Mouse (Mus musculus): ENCODE results near the gene Cpsf6. TPM values are rescaled to one million over a fixed set of nuclear protein-coding genes. Genes with fewer than 3 reads are reported as not detected.

Cpsf6 gene
- polyA plus RNA-seq, 1 experiment, result 21.8 TPM

DNA sequence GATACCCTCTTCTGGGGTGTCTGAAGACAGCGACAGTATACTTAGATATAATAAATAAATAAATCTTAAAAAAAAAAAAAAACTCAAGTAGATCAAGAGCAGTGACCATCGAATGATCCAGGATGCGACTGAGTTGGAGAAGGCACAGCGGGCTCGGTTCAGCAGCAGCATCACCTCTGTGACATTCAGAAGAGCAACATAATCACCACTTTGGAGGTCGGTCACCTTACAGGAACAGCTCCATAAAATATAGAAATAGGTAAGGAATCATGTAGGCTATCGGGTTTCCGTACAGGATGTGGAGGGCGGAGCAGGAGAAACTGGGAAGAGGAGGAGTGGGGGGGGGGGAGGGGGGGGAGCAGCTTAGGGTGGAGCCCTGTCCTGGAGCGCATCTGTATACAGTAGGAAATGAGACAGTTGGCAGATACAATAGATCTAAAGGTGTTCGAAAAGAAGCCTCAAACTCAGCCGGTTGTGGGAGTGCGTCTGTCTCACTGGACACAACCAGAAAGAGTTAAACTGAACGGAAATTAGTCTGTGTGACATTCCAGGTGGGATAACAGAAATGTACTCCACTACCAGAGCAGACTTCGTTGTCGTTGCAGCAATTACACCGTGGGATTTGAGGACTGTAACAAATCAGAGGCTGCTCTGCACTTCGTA is 16.7 kb upstream of the Cpsf6 start:
- H3K4me3 ChIP-seq, result no peak overlapping the region
- H3K79me2 ChIP-seq (ENCODE audit: control insufficient read depth, insufficient read depth), result no peaks in the 10 kb centered on the region
- H3K27me3 ChIP-seq (ENCODE audit: control insufficient read depth, insufficient read depth, insufficient read length), result peaks cover 6% of the 10 kb centered on the region
- TF ChIP-seq MAX (IDR thresholded peaks at IDR 0.05; ENCODE audit: low read depth) (no peak), E2F4 (IDR thresholded peaks at IDR 0.05; ENCODE audit: insufficient read depth) (no peak), SRF (IDR thresholded peaks at IDR 0.05; ENCODE audit: control insufficient read depth, insufficient read length, low read depth) (no peak), USF1 (IDR thresholded peaks at IDR 0.05; ENCODE audit: low read depth) (no peak), CEBPB (IDR thresholded peaks at IDR 0.05; ENCODE audit: insufficient read depth, poor library complexity, severe bottlenecking) (no peak)
- no peaks in the 10 kb centered on the region for H3K36me3 ChIP-seq (ENCODE audit: control insufficient read depth, insufficient read depth)
- H3K4me2 ChIP-seq (ENCODE audit: low read depth), result no peak overlapping the region
- H3ac ChIP-seq (ENCODE audit: control insufficient read depth, insufficient read length), result no peak overlapping the region

DNA sequence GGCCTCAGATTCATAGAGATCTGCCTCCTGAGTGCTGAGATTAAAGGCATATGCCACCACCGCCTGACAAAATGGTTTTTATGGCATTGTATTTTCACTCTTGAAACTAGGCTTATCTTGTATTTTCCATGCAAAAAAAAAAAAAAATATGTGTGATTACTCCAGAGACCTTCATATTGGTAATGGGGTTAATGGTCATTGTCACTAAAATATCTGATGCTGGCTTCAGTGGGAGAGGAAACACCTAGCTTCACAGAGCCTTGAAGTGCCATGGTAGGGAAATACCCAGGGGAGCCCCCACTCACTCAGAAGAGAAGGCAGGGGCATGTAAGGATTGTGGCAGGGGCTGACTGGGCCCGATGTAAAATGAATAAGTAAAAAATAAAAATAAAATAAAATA is 16.0 kb upstream of the Cpsf6 start:
- H3K4me2 ChIP-seq (ENCODE audit: low read depth), result no peak overlapping the region
- no peak overlapping the region for H3ac ChIP-seq (ENCODE audit: control insufficient read depth, insufficient read length)
- H3K79me2 ChIP-seq (ENCODE audit: control insufficient read depth, insufficient read depth), result no peaks in the 10 kb centered on the region
- peaks cover 3% of the 10 kb centered on the region for H3K27me3 ChIP-seq (ENCODE audit: control insufficient read depth, insufficient read depth, insufficient read length)
- H3K36me3 ChIP-seq (ENCODE audit: control insufficient read depth, insufficient read depth), result no peaks in the 10 kb centered on the region
- no peak overlapping the region for H3K4me3 ChIP-seq
- TF ChIP-seq E2F4 (IDR thresholded peaks at IDR 0.05; ENCODE audit: insufficient read depth) (no peak), POLR2A (IDR thresholded peaks at IDR 0.05; ENCODE audit: insufficient read length, low read depth) (no peak), SRF (IDR thresholded peaks at IDR 0.05; ENCODE audit: control insufficient read depth, insufficient read length, low read depth) (no peak), CEBPB (IDR thresholded peaks at IDR 0.05; ENCODE audit: insufficient read depth, poor library complexity, severe bottlenecking) (no peak), MYOD1 (IDR thresholded peaks at IDR 0.05; ENCODE audit: control insufficient read depth in 1 of 3, insufficient read length in 2 of 3, low read depth in 2 of 3) (no peak), REST (IDR thresholded peaks at IDR 0.05; ENCODE audit: insufficient read depth, insufficient read length) (no peak), TCF3 (IDR thresholded peaks at IDR 0.05; ENCODE audit: insufficient read length, low read depth) (no peak), MAX (IDR thresholded peaks at IDR 0.05; ENCODE audit: low read depth) (no peak), TCF12 (IDR thresholded peaks at IDR 0.05; ENCODE audit: insufficient read depth, poor library complexity, severe bottlenecking) (no peak), POLR2AphosphoS2 (IDR thresholded peaks at IDR 0.05; ENCODE audit: insufficient read length, low read depth) (no peak), MYOG (IDR thresholded peaks at IDR 0.05; ENCODE audit: control insufficient read depth in 1 of 3, insufficient read depth in 1 of 3, insufficient read length in 2 of 3, low read depth in 2 of 3) (no peak), USF1 (IDR thresholded peaks at IDR 0.05; ENCODE audit: low read depth) (no peak)

DNA sequence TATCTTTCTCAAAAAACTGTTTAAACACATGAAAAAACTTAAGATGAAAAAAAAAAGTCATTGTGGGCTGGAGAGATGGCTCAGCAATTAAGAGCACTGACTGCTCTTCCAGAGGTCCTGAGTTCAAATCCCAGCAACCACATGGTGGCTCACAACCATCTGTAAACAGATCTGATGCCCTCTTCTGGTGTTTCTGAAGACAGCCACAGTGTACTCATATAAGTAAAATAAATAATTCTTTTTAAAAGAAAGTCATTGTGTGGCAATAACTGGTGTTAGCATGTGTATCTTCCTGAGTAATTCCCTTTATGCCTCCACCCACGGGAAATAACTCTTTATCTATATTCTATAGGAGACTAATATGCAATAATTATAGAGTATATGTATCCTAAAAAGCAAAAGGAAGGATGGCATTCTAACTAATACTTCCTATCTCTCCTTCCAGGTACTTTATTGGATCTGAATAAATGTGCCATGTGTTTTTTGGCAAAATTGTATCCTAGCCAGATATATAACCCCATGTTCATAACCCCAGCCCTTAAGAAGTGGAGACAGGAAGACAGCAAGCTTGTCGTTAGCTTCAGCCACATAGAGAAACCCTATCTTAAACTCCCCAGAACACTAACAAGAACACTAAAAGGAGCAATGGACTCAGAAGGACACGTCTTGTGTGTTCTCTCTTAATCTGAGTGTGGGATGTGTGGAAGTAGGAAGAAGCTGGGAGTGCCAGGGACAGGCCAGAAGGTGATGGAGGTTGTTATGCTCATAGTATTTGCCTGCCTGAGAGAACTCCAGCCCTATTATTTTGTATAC is 15.1 kb upstream of the Cpsf6 start:
- Histone ChIP-seq H3ac (ENCODE audit: control insufficient read depth, insufficient read length) (no peak overlapping the region), H3K36me3 (ENCODE audit: control insufficient read depth, insufficient read depth) (no peaks in the 10 kb centered on the region), H3K79me2 (ENCODE audit: control insufficient read depth, insufficient read depth) (no peaks in the 10 kb centered on the region), H3K27me3 (ENCODE audit: control insufficient read depth, insufficient read depth, insufficient read length) (no peaks in the 10 kb centered on the region), H3K4me3 (no peak overlapping the region), H3K4me2 (ENCODE audit: low read depth) (no peak overlapping the region)
- TF ChIP-seq MYOG (IDR thresholded peaks at IDR 0.05; ENCODE audit: control insufficient read depth in 1 of 3, insufficient read depth in 1 of 3, insufficient read length in 2 of 3, low read depth in 2 of 3) (no peak), REST (IDR thresholded peaks at IDR 0.05; ENCODE audit: insufficient read depth, insufficient read length) (no peak), MAX (IDR thresholded peaks at IDR 0.05; ENCODE audit: low read depth) (no peak), CEBPB (IDR thresholded peaks at IDR 0.05; ENCODE audit: insufficient read depth, poor library complexity, severe bottlenecking) (no peak), USF1 (IDR thresholded peaks at IDR 0.05; ENCODE audit: low read depth) (no peak), E2F4 (IDR thresholded peaks at IDR 0.05; ENCODE audit: insufficient read depth) (no peak), SRF (IDR thresholded peaks at IDR 0.05; ENCODE audit: control insufficient read depth, insufficient read length, low read depth) (no peak)

DNA sequence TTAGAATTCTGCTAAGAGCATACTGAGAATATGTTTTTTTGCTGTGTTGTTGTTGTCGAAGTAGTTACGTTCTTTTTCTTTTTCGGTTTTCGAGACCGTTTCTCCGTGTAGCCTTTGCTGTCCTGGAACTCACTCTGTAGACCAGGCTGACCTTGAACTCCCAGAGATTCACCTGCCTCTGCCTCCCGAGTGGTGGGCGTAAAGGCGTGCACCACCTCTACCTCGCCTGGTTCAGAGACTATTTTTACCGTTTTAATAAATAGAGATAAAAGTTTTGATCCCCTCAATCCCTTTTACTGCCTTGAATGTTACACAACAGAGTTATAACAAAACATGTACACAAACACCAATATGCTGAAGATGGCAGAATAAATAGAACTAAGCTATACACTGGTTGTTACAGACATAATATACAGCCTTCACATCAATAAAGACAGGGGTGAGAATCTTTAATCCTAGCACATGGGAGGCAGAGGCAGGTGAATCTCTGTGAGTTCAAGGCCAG is 14.1 kb upstream of the Cpsf6 start:
- no peak for TF ChIP-seq CEBPB (IDR thresholded peaks at IDR 0.05; ENCODE audit: insufficient read depth, poor library complexity, severe bottlenecking)
- H3ac ChIP-seq (ENCODE audit: control insufficient read depth, insufficient read length), result no peak overlapping the region
- H3K4me3 ChIP-seq, result peak overlapping the region; percentile 24

DNA sequence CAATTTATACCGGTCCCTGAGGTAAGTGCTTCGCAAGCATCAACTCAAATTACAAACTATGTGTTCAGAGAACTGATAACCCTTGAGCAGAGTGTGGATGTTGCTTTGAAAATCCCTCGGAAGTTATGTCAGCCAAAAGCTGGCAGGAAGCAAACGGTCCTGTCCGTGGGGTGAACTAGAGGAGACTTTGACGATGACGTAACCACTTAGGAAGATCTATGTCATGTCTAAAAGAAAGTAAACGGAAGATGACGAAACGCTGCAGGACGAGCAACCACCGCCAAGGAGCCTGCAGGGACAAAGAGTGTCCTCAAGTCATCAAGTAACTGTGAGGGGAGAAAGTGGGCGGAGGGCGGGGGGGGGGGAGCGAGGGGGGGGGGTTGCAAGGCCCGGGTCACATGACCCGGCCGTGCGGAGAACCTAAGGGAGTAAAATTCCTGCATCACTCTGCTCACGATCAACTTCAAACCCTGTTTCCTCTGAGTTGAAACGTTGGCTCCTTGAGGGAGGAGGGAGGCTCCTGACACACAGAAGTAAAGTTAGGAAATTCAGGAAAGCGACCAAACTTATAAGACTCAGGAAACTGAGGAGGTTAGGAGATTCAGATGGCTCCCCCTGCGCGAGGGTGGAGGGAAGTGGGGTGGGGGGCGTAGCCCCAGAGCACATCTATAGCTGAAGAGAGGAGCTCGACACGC is 13.5 kb upstream of the Cpsf6 start:
- peak overlapping the region; percentile 77 for H3K4me2 ChIP-seq (ENCODE audit: low read depth)
- H3K27me3 ChIP-seq (ENCODE audit: control insufficient read depth, insufficient read depth, insufficient read length), result no peaks in the 10 kb centered on the region
- H3K79me2 ChIP-seq (ENCODE audit: control insufficient read depth, insufficient read depth), result no peaks in the 10 kb centered on the region
- peak overlapping the region; percentile 24 for H3K4me3 ChIP-seq
- TF ChIP-seq E2F4 (IDR thresholded peaks at IDR 0.05; ENCODE audit: insufficient read depth), result no peak
- no peak for TF ChIP-seq MAX (IDR thresholded peaks at IDR 0.05; ENCODE audit: low read depth)
- TF ChIP-seq MYOD1 (IDR thresholded peaks at IDR 0.05; ENCODE audit: control insufficient read depth in 1 of 3, insufficient read length in 2 of 3, low read depth in 2 of 3), result no peak
- TF ChIP-seq TCF12 (IDR thresholded peaks at IDR 0.05; ENCODE audit: insufficient read depth, poor library complexity, severe bottlenecking), result no peak
- no peak for TF ChIP-seq USF1 (IDR thresholded peaks at IDR 0.05; ENCODE audit: low read depth)
- no peak for TF ChIP-seq POLR2A (IDR thresholded peaks at IDR 0.05; ENCODE audit: insufficient read length, low read depth)
- TF ChIP-seq TCF3 (IDR thresholded peaks at IDR 0.05; ENCODE audit: insufficient read length, low read depth), result no peak
- TF ChIP-seq MYOG (IDR thresholded peaks at IDR 0.05; ENCODE audit: control insufficient read depth in 1 of 3, insufficient read depth in 1 of 3, insufficient read length in 2 of 3, low read depth in 2 of 3), result no peak
- TF ChIP-seq SRF (IDR thresholded peaks at IDR 0.05; ENCODE audit: control insufficient read depth, insufficient read length, low read depth), result no peak
- TF ChIP-seq CEBPB (IDR thresholded peaks at IDR 0.05; ENCODE audit: insufficient read depth, poor library complexity, severe bottlenecking), result no peak
- no peak for TF ChIP-seq POLR2AphosphoS2 (IDR thresholded peaks at IDR 0.05; ENCODE audit: insufficient read length, low read depth)
- no peak for TF ChIP-seq REST (IDR thresholded peaks at IDR 0.05; ENCODE audit: insufficient read depth, insufficient read length)
- no peak overlapping the region for H3ac ChIP-seq (ENCODE audit: control insufficient read depth, insufficient read length)
- no peaks in the 10 kb centered on the region for H3K36me3 ChIP-seq (ENCODE audit: control insufficient read depth, insufficient read depth)

More for the DNA sequence above, 14.1 kb upstream of the Cpsf6 start:
- Histone ChIP-seq H3K36me3 (ENCODE audit: control insufficient read depth, insufficient read depth) (no peaks in the 10 kb centered on the region), H3K27me3 (ENCODE audit: control insufficient read depth, insufficient read depth, insufficient read length) (no peaks in the 10 kb centered on the region), H3K4me2 (ENCODE audit: low read depth) (peak overlapping the region; percentile 77), H3K79me2 (ENCODE audit: control insufficient read depth, insufficient read depth) (no peaks in the 10 kb centered on the region)

Measured in myocyte (in vitro differentiated cells).